Mouse (Mus musculus) gastrocnemius, adult 2 months (tissue): Measurements from ENCODE around the gene Cpeb3. TPM values are rescaled to one million over a fixed set of nuclear protein-coding genes. Genes with fewer than 3 reads are reported as not detected.

Source experiments
- DNase-seq: peaks from one replicate; pipeline ENCODE4 v3.0.0; 2022
- H3K27ac ChIP-seq: fragments of 200-600 bp; 2 replicates; pipeline ENCODE4 v1.8.1; 2022; ENCODE audit warnings: mild to moderate bottlenecking
- H3K4me3 ChIP-seq: fragments of 200-600 bp; 2 replicates; pipeline ENCODE4 v1.8.1; 2022; ENCODE audit warnings: mild to moderate bottlenecking, moderate library complexity
- CTCF ChIP-seq: fragments of 200-600 bp; IDR thresholded peaks from 2 replicates; pipeline ENCODE4 v1.8.1; 2022; ENCODE audit warnings: antibody characterized with exemption, mild to moderate bottlenecking, moderate library complexity
- intact Hi-C: fragments of 180-260 bp; cut with DNase I; formaldehyde crosslinking; loops from one replicate; pipeline ENCODE4 v1.15.1; 2025
- total RNA-seq, 2 experiments: library from RNA; stranded (reverse); gene quantifications; 2 replicates each; pipeline ENCODE4 v1.2.3; 2021

Gene Cpeb3
- total RNA-seq, 2 experiments from 2014 or later = 56.0 to 64.8 TPM

- Histone ChIP-seq H3K27ac (no peak overlapping the region), H3K4me3 (no peak overlapping the region)
- intact Hi-C loops = no loop called here
- no peak for TF ChIP-seq CTCF
- no peak for DNase-seq
Observed at GRCm38 (mm10) chr19:37203371-37203770, 5.0 kb downstream of the Cpeb3 start.

GRCm38 (mm10) chr19:37199889-37200288 lies 8.5 kb downstream of the Cpeb3 start:
- Histone ChIP-seq H3K27ac (peak overlapping the region; percentile 73), H3K4me3 (no peak overlapping the region)
- intact Hi-C loops = no loop called here
- TF ChIP-seq CTCF = no peak
- no peak for DNase-seq

GRCm38 (mm10) chr19:37198165-37198880 lies 10.1 kb downstream of the Cpeb3 start:
- DNase-seq = no peak
- H3K27ac ChIP-seq = no peak overlapping the region; the same call in 1 of the 2 replicates
- intact Hi-C loops = no loop called here
- H3K4me3 ChIP-seq = no peak overlapping the region
- TF ChIP-seq CTCF = no peak

GRCm38 (mm10) chr19:37192475-37193058 lies 15.8 kb downstream of the Cpeb3 start:
- TF ChIP-seq CTCF = no peak
- no peak overlapping the region for H3K27ac ChIP-seq
- no peak for DNase-seq
- H3K4me3 ChIP-seq = no peak overlapping the region
- intact Hi-C loops = no loop called here

- TF ChIP-seq CTCF = no peak
- no peak for DNase-seq
- Histone ChIP-seq H3K4me3 (no peak overlapping the region), H3K27ac (no peak overlapping the region)
- intact Hi-C loops = no loop called here
Observed at GRCm38 (mm10) chr19:37188366-37188948, 19.9 kb downstream of the Cpeb3 start.

- Histone ChIP-seq H3K4me3 (peak overlapping the region; percentile 92), H3K27ac (peak overlapping the region; percentile 98)
- TF ChIP-seq CTCF = no peak
- intact Hi-C loops = loop anchor here (2.0 kb wide), 1 partner anchor 101 kb away; no protein-coding TSS in a partner anchor
- peak; percentile 72 for DNase-seq
Observed at GRCm38 (mm10) chr19:37177819-37178708, 30.3 kb downstream of the Cpeb3 start.

GRCm38 (mm10) chr19:37176879-37177462 lies 31.4 kb downstream of the Cpeb3 start:
- H3K27ac ChIP-seq = peak overlapping the region; percentile 98
- intact Hi-C loops = loop anchor here (2.0 kb wide), 1 partner anchor 100 kb away; no protein-coding TSS in a partner anchor
- peak overlapping the region; percentile 92 for H3K4me3 ChIP-seq
- no peak for TF ChIP-seq CTCF
- no peak for DNase-seq

- Histone ChIP-seq H3K4me3 (peak overlapping the region; percentile 92), H3K27ac (peak overlapping the region; percentile 98)
- intact Hi-C loops = loop anchor here (2.0 kb wide), 2 partner anchors 31 to 99 kb away; partner anchors contain the start of gene March5
- DNase-seq = peak; percentile 30
- no peak for TF ChIP-seq CTCF
Observed at GRCm38 (mm10) chr19:37175919-37176318, 32.5 kb downstream of the Cpeb3 start.

GRCm38 (mm10) chr19:37175436-37175805 lies 33.0 kb downstream of the Cpeb3 start:
- Histone ChIP-seq H3K4me3 (peak overlapping the region; percentile 92), H3K27ac (peak overlapping the region; percentile 98)
- intact Hi-C loops = loop anchor here (2.0 kb wide), 1 partner anchor 31 kb away; the partner anchor contains the start of gene March5
- DNase-seq = no peak
- no peak for TF ChIP-seq CTCF

- TF ChIP-seq CTCF = no peak
- intact Hi-C loops = loop anchor here (2.0 kb wide), 1 partner anchor 32 kb away; the partner anchor contains the start of gene March5
- peak; percentile 65 for DNase-seq
- Histone ChIP-seq H3K4me3 (peak overlapping the region; percentile 92), H3K27ac (peak overlapping the region; percentile 98)
Observed at GRCm38 (mm10) chr19:37174716-37175435, 33.5 kb downstream of the Cpeb3 start.

- peak overlapping the region; percentile 98 for H3K27ac ChIP-seq
Observed at GRCm38 (mm10) chr19:37174116-37174715, 34.2 kb downstream of the Cpeb3 start.

More at GRCm38 (mm10) chr19:37174116-37174715, 34.2 kb downstream of the Cpeb3 start:
- intact Hi-C loops = loop anchor here (2.0 kb wide), 1 partner anchor 33 kb away; the partner anchor contains the start of gene March5
- H3K4me3 ChIP-seq = peak overlapping the region; percentile 92
- no peak; the same call in 1 of the 2 replicates for TF ChIP-seq CTCF
- peak; percentile 80 for DNase-seq
